Mouse (Mus musculus): ENCODE measurements around the gene Cerkl.

GRCm38 (mm10) chr2:79398343-79398742 is 58.2 kb downstream of the Cerkl start:
- TF ChIP-seq POLR2A (IDR thresholded peaks at IDR 0.05; ENCODE audit: insufficient read depth, low read depth, low read length): no peak
- TF ChIP-seq CTCF (IDR thresholded peaks at IDR 0.05; ENCODE audit: insufficient read depth, low read depth, low read length): no peak

Measured in olfactory bulb, adult 2 months (tissue).